Mouse (Mus musculus): ENCODE data around the gene Itsn1.

- TF ChIP-seq POLR2A (IDR thresholded peaks at IDR 0.05; ENCODE audit: control insufficient read depth, extremely low read depth, insufficient read depth, low read length, poor library complexity) = no peak
- no peak for TF ChIP-seq CTCF (IDR thresholded peaks at IDR 0.05; ENCODE audit: borderline replicate concordance, control insufficient read depth, extremely low read depth, insufficient read depth, low read length, poor library complexity)
These were observed 177.6 kb downstream of the Itsn1 start for GRCm38 (mm10) chr16:91906672-91907071.
